Mouse (Mus musculus) bone marrow macrophage, adult 2 months (primary cell): Measurements from ENCODE around the gene Pdap1.

ENCODE experiments used
- CTCF ChIP-seq: IDR thresholded peaks from 2 replicates; pipeline ENCODE4 v1.5.1; 2012; ENCODE audit warnings: low read depth, mild to moderate bottlenecking, low read length, moderate library complexity
- POLR2A ChIP-seq: IDR thresholded peaks from 2 replicates; pipeline ENCODE4 v1.6.1; 2012; ENCODE audit warnings: mild to moderate bottlenecking, low read depth, low read length, borderline replicate concordance

- TF ChIP-seq POLR2A: no peak
- no peak for TF ChIP-seq CTCF
These were observed 27.2 kb upstream of the Pdap1 start for GRCm38 (mm10) chr5:145167306-145167661.
